ENCODE assay signal across 18 mouse cellular contexts in the genomic region with DNA sequence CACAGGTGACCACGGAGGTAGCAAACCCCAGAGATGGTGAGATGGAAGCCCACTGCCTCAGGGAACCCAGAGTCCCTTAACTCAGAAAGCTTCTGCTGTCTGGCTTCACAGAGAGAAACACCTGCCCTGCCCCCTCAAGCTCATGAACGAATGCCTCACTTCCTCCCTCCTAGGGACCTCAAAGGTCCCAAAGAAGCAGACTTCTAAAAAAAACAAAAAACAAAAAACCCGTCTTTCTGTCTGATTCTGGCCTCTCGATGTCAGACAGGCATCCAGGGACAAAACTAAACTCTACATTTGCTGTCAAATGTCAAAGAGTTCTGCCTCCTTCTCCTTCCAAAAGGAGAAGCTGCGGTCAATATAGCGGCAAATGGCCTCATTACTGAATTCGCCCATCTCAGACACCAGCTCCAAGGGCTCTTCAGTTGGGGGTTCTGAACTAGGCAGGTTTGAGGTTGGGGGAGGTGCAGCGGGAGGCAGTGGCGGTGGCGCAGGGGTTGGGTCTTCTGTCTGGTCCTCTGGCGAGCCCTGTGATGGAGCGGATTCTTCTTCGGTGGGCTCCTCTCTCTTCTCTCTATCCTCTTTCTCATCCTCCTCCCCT. TPM values are rescaled to one million over a fixed set of nuclear protein-coding genes. Genes with fewer than 3 reads are reported as not detected.
DNase-seq lines count a peak whose midpoint lies in the region; ATAC-seq and TF ChIP-seq lines count a peak whose summit lies in the region.
"Had no signal": no experiment of that assay in that cellular context is flagged by ENCODE, and none has a peak within 500 bp of the region (broad histone marks: within the 10 kb centered on the region; RNA-seq: fewer than 3 reads in every experiment).

No protein-coding gene starts in this region.

- no peak overlapping the region for H3K9ac ChIP-seq in heart, embryonic 11.5 days (ENCODE audit: low read depth, low read length)
- H3K9ac ChIP-seq in liver, embryonic 15.5 days = no peak overlapping the region
- no peak overlapping the region for H3K9ac ChIP-seq in liver, embryonic 11.5 days (ENCODE audit: low read depth, low read length)
- H3K9ac ChIP-seq in forebrain, postnatal 0 days = no peak overlapping the region
- H3K9ac ChIP-seq: limb, embryonic 12.5 days; lung, embryonic 14.5 days had no signal

- no peaks in the 10 kb centered on the region for H3K36me3 ChIP-seq in heart, embryonic 11.5 days (ENCODE audit: control insufficient read depth, insufficient read depth, low read length)
- no peaks in the 10 kb centered on the region for H3K36me3 ChIP-seq in liver, embryonic 15.5 days (replicated peaks)
- no peaks in the 10 kb centered on the region for H3K36me3 ChIP-seq in liver, embryonic 11.5 days (ENCODE audit: control insufficient read depth, insufficient read depth, low read length)
- no peaks in the 10 kb centered on the region for H3K36me3 ChIP-seq in forebrain, postnatal 0 days (ENCODE audit: insufficient read depth)
- H3K36me3 ChIP-seq: limb, embryonic 12.5 days had no signal

- TF ChIP-seq CTCF in forebrain, postnatal 0 days (IDR thresholded peaks at IDR 0.05; ENCODE audit: low read depth) = no peak

- peak overlapping the region; percentile 40; the same call in 1 of the 2 replicates for H3K4me3 ChIP-seq in heart, embryonic 11.5 days (ENCODE audit: low read depth, low read length)
- no peak overlapping the region for H3K4me3 ChIP-seq in liver, embryonic 15.5 days (replicated peaks)
- no peak overlapping the region for H3K4me3 ChIP-seq in liver, embryonic 11.5 days (ENCODE audit: low read depth, low read length)
- peak overlapping the region; percentile 46; the same call in 1 of the 2 replicates for H3K4me3 ChIP-seq in brown adipose tissue, adult 24 weeks (ENCODE audit: insufficient read depth, low read depth, low read length)
- H3K4me3 ChIP-seq in forebrain, postnatal 0 days (ENCODE audit: low read depth, low read length) = no peak overlapping the region

- H3K27me3 ChIP-seq in heart, embryonic 11.5 days (ENCODE audit: control insufficient read depth, insufficient read depth, low read length) = peaks cover 99% of the 10 kb centered on the region
- H3K27me3 ChIP-seq in liver, embryonic 15.5 days = peaks cover 100% of the 10 kb centered on the region
- H3K27me3 ChIP-seq in liver, embryonic 11.5 days (replicated peaks; ENCODE audit: control insufficient read depth, insufficient read depth, low read length) = peaks cover 100% of the 10 kb centered on the region
- peaks cover 95% of the 10 kb centered on the region for H3K27me3 ChIP-seq in forebrain, postnatal 0 days (ENCODE audit: insufficient read depth, low read length)

- 14% methylated on average over 13 of the region's 13 CpGs for WGBS in heart, embryonic 11.5 days (ENCODE audit: insufficient replicate concordance)
- WGBS in liver, embryonic 15.5 days (ENCODE audit: insufficient replicate concordance) = 12% methylated on average over 13 of the region's 13 CpGs
- 11% methylated on average over 13 of the region's 13 CpGs for WGBS in liver, embryonic 11.5 days
- WGBS in forebrain, postnatal 0 days = 6% methylated on average over 13 of the region's 13 CpGs

- no peak for DNase-seq in heart, adult 9 months (ENCODE audit: low spot score in 2 of 2)
- DNase-seq in liver, embryonic 11.5 days (ENCODE audit: low spot score) = no peak
- DNase-seq in forebrain, postnatal 0 days = no peak
- no peak for DNase-seq in layer of hippocampus, adult 18-20 months (ENCODE audit: low spot score in 2 of 2)
- DNase-seq: adrenal gland, postnatal 25 days; kidney, postnatal 10 days; lung, embryonic 14.5 days; right cerebral cortex, postnatal 25 days had no signal

- peak overlapping the region; percentile 62; the same call in 1 of the 2 replicates for H3K4me2 ChIP-seq in heart, embryonic 11.5 days
- H3K4me2 ChIP-seq in liver, embryonic 15.5 days = 0 out of 2 replicates have a peak overlapping the region, but pooled peaks have one; percentile 30
- H3K4me2 ChIP-seq in liver, embryonic 11.5 days = no peak overlapping the region
- H3K4me2 ChIP-seq in forebrain, postnatal 0 days (ENCODE audit: low read depth) = no peak overlapping the region

- H3K27ac ChIP-seq in heart, embryonic 11.5 days (ENCODE audit: low read depth, low read length) = no peak overlapping the region
- H3K27ac ChIP-seq in liver, embryonic 15.5 days (replicated peaks) = no peak overlapping the region
- H3K27ac ChIP-seq in liver, embryonic 11.5 days (ENCODE audit: low read depth, low read length) = no peak overlapping the region
- no peak overlapping the region for H3K27ac ChIP-seq in brown adipose tissue, adult 24 weeks (replicated peaks; ENCODE audit: low read depth, low read length)
- H3K27ac ChIP-seq in forebrain, postnatal 0 days (ENCODE audit: low read depth, low read length) = no peak overlapping the region
- H3K27ac ChIP-seq: limb, embryonic 12.5 days had no signal

- no peak for ATAC-seq in heart, embryonic 11.5 days (replicated peaks; ENCODE audit: insufficient number of reproducible peaks, low FRiP score, low TSS enrichment)
- ATAC-seq in liver, embryonic 15.5 days (ENCODE audit: insufficient read depth) = no peak
- no peak for ATAC-seq in liver, embryonic 11.5 days (replicated peaks; ENCODE audit: low FRiP score)
- ATAC-seq in megakaryocyte progenitor cell, adult 5-6 weeks (replicated peaks; ENCODE audit: poor library complexity) = peak; percentile 47
- ATAC-seq in forebrain, postnatal 0 days = no peak

- peaks cover 33% of the 10 kb centered on the region for H3K4me1 ChIP-seq in heart, embryonic 11.5 days (ENCODE audit: control insufficient read depth, insufficient read depth, low read length)
- peaks cover 37% of the 10 kb centered on the region for H3K4me1 ChIP-seq in liver, embryonic 15.5 days (replicated peaks)
- peaks cover 23% of the 10 kb centered on the region for H3K4me1 ChIP-seq in liver, embryonic 11.5 days (replicated peaks; ENCODE audit: control insufficient read depth, insufficient read depth, low read length)
- peaks cover 7% of the 10 kb centered on the region; the same call in 1 of the 2 replicates for H3K4me1 ChIP-seq in brown adipose tissue, adult 24 weeks (ENCODE audit: control insufficient read depth, insufficient read depth, insufficient read length, low read length)
- H3K4me1 ChIP-seq in forebrain, postnatal 0 days (ENCODE audit: insufficient read depth) = peaks cover 15% of the 10 kb centered on the region

- H3K9me3 ChIP-seq in heart, embryonic 11.5 days (replicated peaks; ENCODE audit: control insufficient read depth, low read length) = no peaks in the 10 kb centered on the region
- H3K9me3 ChIP-seq in liver, embryonic 15.5 days (replicated peaks) = no peaks in the 10 kb centered on the region
- no peaks in the 10 kb centered on the region for H3K9me3 ChIP-seq in liver, embryonic 11.5 days (ENCODE audit: control insufficient read depth, low read length)
- H3K9me3 ChIP-seq in forebrain, postnatal 0 days (ENCODE audit: low read length) = no peaks in the 10 kb centered on the region
- H3K9me3 ChIP-seq: limb, embryonic 12.5 days had no signal

RNA-seq across cellular contexts. Expression of a gene that starts 8.7 kb away (rescaled TPM):
- polyA plus RNA-seq in heart, embryonic 11.5 days (2014; fragmentation: Nextera tagmentation; extraction: Ambion mirVana) = 0.27 and 0.58 TPM in 2 replicates
- 0.37 and 0.50 TPM in 2 replicates for polyA plus RNA-seq in liver, embryonic 15.5 days (2015; fragmentation: Nextera tagmentation; extraction: Ambion mirVana)
- polyA plus RNA-seq in liver, embryonic 11.5 days (2014; fragmentation: Nextera tagmentation; extraction: Ambion mirVana) = 0.90 and 1.3 TPM in 2 replicates
- polyA plus RNA-seq in brown adipose tissue, adult 24 weeks (2012; ENCODE audit: insufficient read depth, insufficient read length, missing spikeins) = 1.9 TPM in 1 of 2 replicates, not detected in the other
- 1.5 TPM in 1 of 2 replicates, not detected in the other for total RNA-seq in megakaryocyte progenitor cell, adult 5-6 weeks (2015)
- 0.10 TPM in 1 of 2 replicates, not detected in the other for total RNA-seq in megakaryocyte progenitor cell, adult 5-6 weeks (2017)
- 1.4 TPM in 1 of 2 replicates, not detected in the other for total RNA-seq in forebrain, postnatal 0 days (2014; rRNA removed)
- 0.19 and 0.30 TPM in 2 replicates for polyA plus RNA-seq in forebrain, postnatal 0 days (2015; fragmentation: Nextera tagmentation; extraction: Ambion mirVana)
- 10 to 100 TPM; 40.4 to 49.5 TPM for total RNA-seq in layer of hippocampus, adult 18-20 months (2021)
- total RNA-seq: megakaryocyte-erythroid progenitor cell, adult 5-6 weeks; monocyte, adult 5-6 weeks had no signal

RNA-seq across cellular contexts. Expression of a gene that starts 27.7 kb away (rescaled TPM):
- 0.90 and 1.3 TPM in 2 replicates for polyA plus RNA-seq in heart, embryonic 11.5 days (2014; fragmentation: Nextera tagmentation; extraction: Ambion mirVana)
- polyA plus RNA-seq in liver, embryonic 15.5 days (2015; fragmentation: Nextera tagmentation; extraction: Ambion mirVana) = 1.5 and 2.0 TPM in 2 replicates
- polyA plus RNA-seq in liver, embryonic 11.5 days (2014; fragmentation: Nextera tagmentation; extraction: Ambion mirVana) = 4.1 and 5.3 TPM in 2 replicates
- 1.0 TPM in 1 of 2 replicates, not detected in the other for polyA plus RNA-seq in brown adipose tissue, adult 24 weeks (2012; ENCODE audit: insufficient read depth, insufficient read length, missing spikeins)
- total RNA-seq in megakaryocyte progenitor cell, adult 5-6 weeks (2015) = 1.1 and 1.3 TPM in 2 replicates
- 0.91 TPM in 1 of 2 replicates, not detected in the other for total RNA-seq in megakaryocyte progenitor cell, adult 5-6 weeks (2017)
- 0.08 and 0.71 TPM in 2 replicates for total RNA-seq in forebrain, postnatal 0 days (2014; rRNA removed)
- 0.50 and 0.69 TPM in 2 replicates for polyA plus RNA-seq in forebrain, postnatal 0 days (2015; fragmentation: Nextera tagmentation; extraction: Ambion mirVana)
- 1 to 10 TPM; 2.8 to 3.0 TPM for total RNA-seq in layer of hippocampus, adult 18-20 months (2021)

RNA-seq across cellular contexts. Expression of a gene that starts 34.2 kb away (rescaled TPM):
- 0.07 TPM in 1 of 2 replicates, not detected in the other for polyA plus RNA-seq in heart, embryonic 11.5 days (2014; fragmentation: Nextera tagmentation; extraction: Ambion mirVana)
- polyA plus RNA-seq in liver, embryonic 15.5 days (2015; fragmentation: Nextera tagmentation; extraction: Ambion mirVana) = 0.14 TPM in 1 of 2 replicates, not detected in the other
- polyA plus RNA-seq in liver, embryonic 11.5 days (2014; fragmentation: Nextera tagmentation; extraction: Ambion mirVana) = not detected in 2 replicates
- polyA plus RNA-seq in brown adipose tissue, adult 24 weeks (2012; ENCODE audit: insufficient read depth, insufficient read length, missing spikeins) = not detected in 2 replicates
- not detected in 2 replicates for total RNA-seq in megakaryocyte progenitor cell, adult 5-6 weeks (2015)
- total RNA-seq in megakaryocyte progenitor cell, adult 5-6 weeks (2017) = not detected in 2 replicates
- not detected in 2 replicates for total RNA-seq in forebrain, postnatal 0 days (2014; rRNA removed)
- not detected in 2 replicates for polyA plus RNA-seq in forebrain, postnatal 0 days (2015; fragmentation: Nextera tagmentation; extraction: Ambion mirVana)
- total RNA-seq in layer of hippocampus, adult 18-20 months (2021) = not detected
- total RNA-seq: adrenal gland, postnatal 25 days; heart, postnatal 25 days; layer of hippocampus, postnatal 25 days; monocyte, adult 5-6 weeks had no signal
- polyA plus RNA-seq: frontal cortex, adult 2 months; limb, embryonic 12.5 days; lung, embryonic 14.5 days had no signal

RNA-seq across cellular contexts. Expression of a gene that starts 52.2 kb away (rescaled TPM):
- polyA plus RNA-seq in heart, embryonic 11.5 days (2014; fragmentation: Nextera tagmentation; extraction: Ambion mirVana) = 6.6 and 7.0 TPM in 2 replicates
- polyA plus RNA-seq in liver, embryonic 15.5 days (2015; fragmentation: Nextera tagmentation; extraction: Ambion mirVana) = 5.1 and 5.9 TPM in 2 replicates
- polyA plus RNA-seq in liver, embryonic 11.5 days (2014; fragmentation: Nextera tagmentation; extraction: Ambion mirVana) = 8.4 and 8.9 TPM in 2 replicates
- polyA plus RNA-seq in brown adipose tissue, adult 24 weeks (2012; ENCODE audit: insufficient read depth, insufficient read length, missing spikeins) = 2.3 and 5.7 TPM in 2 replicates
- total RNA-seq in megakaryocyte progenitor cell, adult 5-6 weeks (2015) = 0.66 and 1.2 TPM in 2 replicates
- 1.6 and 2.6 TPM in 2 replicates for total RNA-seq in megakaryocyte progenitor cell, adult 5-6 weeks (2017)
- total RNA-seq in forebrain, postnatal 0 days (2014; rRNA removed) = 16.6 and 18.6 TPM in 2 replicates
- 9.2 and 12.8 TPM in 2 replicates for polyA plus RNA-seq in forebrain, postnatal 0 days (2015; fragmentation: Nextera tagmentation; extraction: Ambion mirVana)
- 100 to 1,000 TPM; 147 to 149 TPM for total RNA-seq in layer of hippocampus, adult 18-20 months (2021)

RNA-seq across cellular contexts. Expression of a gene that starts 53.5 kb away (rescaled TPM):
- polyA plus RNA-seq in heart, embryonic 11.5 days (2014; fragmentation: Nextera tagmentation; extraction: Ambion mirVana) = 53.1 and 53.6 TPM in 2 replicates
- polyA plus RNA-seq in liver, embryonic 15.5 days (2015; fragmentation: Nextera tagmentation; extraction: Ambion mirVana) = 14.0 and 14.2 TPM in 2 replicates
- 50.0 and 51.1 TPM in 2 replicates for polyA plus RNA-seq in liver, embryonic 11.5 days (2014; fragmentation: Nextera tagmentation; extraction: Ambion mirVana)
- polyA plus RNA-seq in brown adipose tissue, adult 24 weeks (2012; ENCODE audit: insufficient read depth, insufficient read length, missing spikeins) = 15.6 and 19.4 TPM in 2 replicates
- 75.9 and 76.7 TPM in 2 replicates for total RNA-seq in megakaryocyte progenitor cell, adult 5-6 weeks (2015)
- 72.6 and 79.3 TPM in 2 replicates for total RNA-seq in megakaryocyte progenitor cell, adult 5-6 weeks (2017)
- total RNA-seq in forebrain, postnatal 0 days (2014; rRNA removed) = 191 and 193 TPM in 2 replicates
- polyA plus RNA-seq in forebrain, postnatal 0 days (2015; fragmentation: Nextera tagmentation; extraction: Ambion mirVana) = 411 and 466 TPM in 2 replicates
- 100 to 1,000 TPM; 329 to 352 TPM for total RNA-seq in layer of hippocampus, adult 18-20 months (2021)

Comparison
In these comparisons a context has a peak if more than half of its experiments do, and no peak if none do; other contexts are left out.
1. H3K4me2 ChIP-seq: peak in heart, embryonic 11.5 days (single experiment) and liver, embryonic 15.5 days (single experiment); none in liver, embryonic 11.5 days (single experiment) and forebrain, postnatal 0 days (single experiment).
2. H3K4me3 ChIP-seq: peak in heart, embryonic 11.5 days (single experiment) and brown adipose tissue, adult 24 weeks (single experiment); none in liver, embryonic 15.5 days (single experiment), liver, embryonic 11.5 days (single experiment) and forebrain, postnatal 0 days (single experiment).